Comparison of ENCODE assay signal across 14 mouse cellular contexts in genomic region chr2:92381161-92381560, GRCm38 (mm10). TPM values are rescaled to one million over a fixed set of nuclear protein-coding genes. Genes with fewer than 3 reads are reported as not detected.
"Had no signal": no experiment of that assay in that cellular context is flagged by ENCODE, and none has a peak within 500 bp of the region (broad histone marks: within the 10 kb centered on the region; RNA-seq: fewer than 3 reads in every experiment).

No protein-coding gene starts in this region.

- H3K4me2 ChIP-seq: liver, embryonic 13.5 days; lung, embryonic 15.5 days; midbrain, embryonic 11.5 days had no signal

- H3K9me3 ChIP-seq: liver, embryonic 13.5 days; lung, embryonic 15.5 days; megakaryocyte, embryonic 14.5 days had no signal

- DNase-seq: liver; liver, embryonic 13.5 days; liver, postnatal 0 days; lung, postnatal 14 days; right cerebral cortex, adult 18-20 months; right cerebral cortex, postnatal 25 days; thymus, postnatal 36 days had no signal

- H3K4me3 ChIP-seq: left cerebral cortex, adult 2 months; liver, embryonic 13.5 days; lung, embryonic 15.5 days; megakaryocyte, embryonic 14.5 days had no signal

- H3K27ac ChIP-seq: left cerebral cortex, adult 2 months; liver, embryonic 13.5 days; lung, embryonic 15.5 days; macrophage had no signal

- H3K27me3 ChIP-seq: liver, embryonic 13.5 days; lung, embryonic 15.5 days had no signal

- H3K9ac ChIP-seq: liver, embryonic 13.5 days; liver, postnatal 0 days; lung, embryonic 15.5 days had no signal

- ATAC-seq: hindbrain, embryonic 16.5 days; inflammation-experienced regulatory T-cells, adult 6 months; liver, postnatal 0 days had no signal

RNA-seq across cellular contexts. Expression of gene Large2, which starts 6.5 kb away (rescaled TPM):
- polyA plus RNA-seq: macrophage had no signal
